Mouse (Mus musculus) MEL (cell line): ENCODE measurements around the gene Lpcat1. TPM values are rescaled to one million over a fixed set of nuclear protein-coding genes. Genes with fewer than 3 reads are reported as not detected.

Experiments
- DNase-seq: peaks from one replicate; pipeline ENCODE4 v3.0.0; 2011; ENCODE audit warnings: low read depth, low spot score
- H3K27ac ChIP-seq: 2 replicates; pipeline ENCODE4 v1.5.1; 2012; ENCODE audit warnings: low read depth, mild to moderate bottlenecking, control low read depth, low read length, moderate library complexity; ENCODE audit not compliant: control insufficient read depth
- H3K27me3 ChIP-seq, 2 experiments: fragments of 150-350 bp in 1 of 2; sonication (generic) in 1 of 2; 2 replicates each; pipeline ENCODE4 v1.6.1; 2012; ENCODE audit warnings: low read length in 2 of 2, mild to moderate bottlenecking in 2 of 2, improper control_type of control experiment in 1 of 2, moderate library complexity in 1 of 2; ENCODE audit not compliant: insufficient read depth in 2 of 2, control insufficient read depth in 1 of 2
- H3K36me3 ChIP-seq, 2 experiments: 2 replicates each; pipeline ENCODE4 v1.6.1; 2012 to 2014; ENCODE audit warnings: low read length in 2 of 2, improper control_type of control experiment in 1 of 2, inconsistent platforms in 1 of 2, mild to moderate bottlenecking in 1 of 2; ENCODE audit not compliant: insufficient read depth in 2 of 2, control insufficient read depth in 1 of 2
- H3K4me1 ChIP-seq, 2 experiments: fragments of 150-350 bp in 1 of 2; sonication (generic) in 1 of 2; 2 replicates each; pipeline ENCODE4 v1.6.1; 2012; ENCODE audit warnings: low read length in 2 of 2, improper control_type of control experiment in 1 of 2, mild to moderate bottlenecking in 1 of 2; ENCODE audit not compliant: insufficient read depth in 2 of 2, control insufficient read depth in 1 of 2
- H3K4me3 ChIP-seq, 2 experiments: fragments of 150-350 bp in 1 of 2; sonication (generic) in 1 of 2; 2 replicates each; pipeline ENCODE4 v1.5.1; 2012; ENCODE audit warnings: low read depth in 2 of 2, low read length in 2 of 2, mild to moderate bottlenecking in 2 of 2, moderate library complexity in 2 of 2, control low read depth in 1 of 2, improper control_type of control experiment in 1 of 2; ENCODE audit not compliant: control insufficient read depth in 1 of 2, insufficient read depth in 1 of 2
- H3K79me2 ChIP-seq: 2 replicates; pipeline ENCODE4 v1.6.1; 2012; ENCODE audit warnings: mild to moderate bottlenecking, low read length, moderate library complexity; ENCODE audit not compliant: control insufficient read depth, poor library complexity, insufficient read depth
- H3K9ac ChIP-seq: 2 replicates; pipeline ENCODE4 v1.6.1; 2012; ENCODE audit warnings: low read depth, mild to moderate bottlenecking, control low read depth, low read length, moderate library complexity; ENCODE audit not compliant: control insufficient read depth, poor library complexity, severe bottlenecking
- H3K9me3 ChIP-seq: fragments of 150-350 bp; sonication (generic); replicated peaks from 2 replicates; pipeline ENCODE4 v1.6.1; 2012; ENCODE audit warnings: mild to moderate bottlenecking, low read length, improper control_type of control experiment, moderate library complexity; ENCODE audit not compliant: insufficient read depth
- EP300 ChIP-seq, 2 experiments: IDR thresholded peaks; 2 replicates each; pipeline ENCODE4 v1.6.1; 2011; ENCODE audit warnings: improper control_type of control experiment in 2 of 2, low read length in 2 of 2, low read depth in 1 of 2, mild to moderate bottlenecking in 1 of 2
- ETS1 ChIP-seq: IDR thresholded peaks from 2 replicates; pipeline ENCODE4 v1.6.1; 2012; ENCODE audit warnings: low read depth, mild to moderate bottlenecking, inconsistent platforms, low read length, improper control_type of control experiment, moderate library complexity
- GABPA ChIP-seq: IDR thresholded peaks from 2 replicates; pipeline ENCODE4 v1.6.1; 2012; ENCODE audit warnings: low read depth, mild to moderate bottlenecking, inconsistent platforms, low read length, improper control_type of control experiment, moderate library complexity
- GATA1 ChIP-seq: IDR thresholded peaks from 2 replicates; pipeline ENCODE4 v1.6.1; 2011; ENCODE audit warnings: low read depth, low read length, improper control_type of control experiment
- HCFC1 ChIP-seq: IDR thresholded peaks from 2 replicates; pipeline ENCODE4 v1.6.1; 2012; ENCODE audit warnings: low read depth, mild to moderate bottlenecking, inconsistent platforms, low read length, improper control_type of control experiment, moderate library complexity
- MAX ChIP-seq: IDR thresholded peaks from 2 replicates; pipeline ENCODE4 v1.6.1; 2011; ENCODE audit warnings: low read length, improper control_type of control experiment
- MAZ ChIP-seq: IDR thresholded peaks from 2 replicates; pipeline ENCODE4 v1.6.1; 2012; ENCODE audit warnings: low read depth, mild to moderate bottlenecking, inconsistent platforms, low read length, improper control_type of control experiment
- MEF2A ChIP-seq: IDR thresholded peaks from 2 replicates; pipeline ENCODE4 v1.6.1; 2014; ENCODE audit warnings: low read depth, mild to moderate bottlenecking, inconsistent platforms, low read length, improper control_type of control experiment; ENCODE audit not compliant: poor library complexity, insufficient replicate concordance, severe bottlenecking; ENCODE audit errors: extremely low read depth
- MXI1 ChIP-seq: IDR thresholded peaks from 2 replicates; pipeline ENCODE4 v1.6.1; 2011; ENCODE audit warnings: mild to moderate bottlenecking, low read depth, low read length, improper control_type of control experiment
- MYC ChIP-seq: IDR thresholded peaks from 2 replicates; pipeline ENCODE4 v1.6.1; 2011; ENCODE audit warnings: low read depth, mild to moderate bottlenecking, low read length, improper control_type of control experiment, moderate library complexity
- NRF1 ChIP-seq: IDR thresholded peaks from 2 replicates; pipeline ENCODE4 v1.6.1; 2014; ENCODE audit warnings: low read depth, mild to moderate bottlenecking, inconsistent platforms, low read length, improper control_type of control experiment, moderate library complexity; ENCODE audit not compliant: poor library complexity, insufficient read depth, severe bottlenecking
- POLR2A ChIP-seq, 2 experiments: IDR thresholded peaks; 2 replicates each; pipeline ENCODE4 v1.6.1; 2011 to 2012; ENCODE audit warnings: low read length in 2 of 2, mild to moderate bottlenecking in 2 of 2, control low read depth in 1 of 2, improper control_type of control experiment in 1 of 2, low read depth in 1 of 2, moderate library complexity in 1 of 2; ENCODE audit not compliant: control insufficient read depth in 1 of 2, insufficient read depth in 1 of 2, poor library complexity in 1 of 2
- RCOR1 ChIP-seq: IDR thresholded peaks from 2 replicates; pipeline ENCODE4 v1.6.1; 2012; ENCODE audit warnings: low read depth, mild to moderate bottlenecking, inconsistent platforms, low read length, improper control_type of control experiment
- SIN3A ChIP-seq: IDR thresholded peaks from 2 replicates; pipeline ENCODE4 v1.6.1; 2012; ENCODE audit warnings: low read length, improper control_type of control experiment, inconsistent platforms
- SMC3 ChIP-seq: IDR thresholded peaks from 2 replicates; pipeline ENCODE4 v1.6.1; 2011; ENCODE audit warnings: low read depth, low read length, improper control_type of control experiment
- TAL1 ChIP-seq: IDR thresholded peaks from 2 replicates; pipeline ENCODE4 v1.6.1; 2012; ENCODE audit warnings: mild to moderate bottlenecking, inconsistent platforms, low read length, moderate library complexity, mixed read lengths
- TCF12 ChIP-seq: IDR thresholded peaks from 2 replicates; pipeline ENCODE4 v1.6.1; 2014; ENCODE audit warnings: low read depth, mild to moderate bottlenecking, inconsistent platforms, low read length, improper control_type of control experiment, moderate library complexity
- ZC3H11A ChIP-seq: IDR thresholded peaks from 2 replicates; pipeline ENCODE4 v1.6.1; 2012; ENCODE audit warnings: low read depth, mild to moderate bottlenecking, inconsistent platforms, low read length, improper control_type of control experiment
- ZNF384 ChIP-seq: IDR thresholded peaks from 2 replicates; pipeline ENCODE4 v1.6.1; 2012; ENCODE audit warnings: low read depth, mild to moderate bottlenecking, inconsistent platforms, low read length, improper control_type of control experiment
- polyA plus RNA-seq, 2 experiments: library from polyadenylated mRNA; stranded (reverse) in 1 of 2; unstranded in 1 of 2; fragments of >175 nt in 1 of 2; fragments of >200 nt in 1 of 2; gene quantifications; 2 replicates each; pipeline versions ENCODE4 v1.2.1 to v1.2.4; 2012; ENCODE audit warnings: low replicate concordance in 2 of 2, low read depth in 1 of 2; ENCODE audit not compliant: insufficient read length in 2 of 2, insufficient read depth in 1 of 2, missing spikeins in 1 of 2
- total RNA-seq: library from RNA; depleted of rRNA; stranded (reverse); fragments of 300-350 nt; gene quantifications from 2 replicates; pipeline ENCODE4 v1.2.3, GENCODE M21; 2012

Lpcat1 gene
- total and polyA plus RNA-seq, 3 experiments = 31.5 to 38.8 TPM; not detected in 1

GRCm38 (mm10) chr13:73535287-73535686 is 68.3 kb downstream of the Lpcat1 start:
- H3K79me2 ChIP-seq = no peaks in the 10 kb centered on the region
- peak overlapping the region in 1 of 2 experiments; percentile 43; a peak in 2 of 4 replicates for H3K4me3 ChIP-seq
- H3K27ac ChIP-seq = no peak overlapping the region
- H3K4me1 ChIP-seq = peaks cover 0 to 15% of the 10 kb centered on the region in 2 experiments; a peak in 3 of 4 replicates
- H3K9me3 ChIP-seq = no peaks in the 10 kb centered on the region
- H3K36me3 ChIP-seq = peaks cover 0 to 11% of the 10 kb centered on the region in 2 experiments; a peak in 2 of 4 replicates
- peak overlapping the region; percentile 10; the same call in 1 of the 2 replicates for H3K9ac ChIP-seq
- DNase-seq = peak; percentile 61
- peaks cover 0 to 1% of the 10 kb centered on the region in 2 experiments; a peak in 1 of 4 replicates for H3K27me3 ChIP-seq
- TF ChIP-seq ZC3H11A (no peak), TAL1 (peak; percentile 78), GATA1 (peak; percentile 81), SIN3A (0 out of 2 replicates have a peak, but pooled peaks have one; percentile 38), ETS1 (peak; percentile 60; the same call in 1 of the 2 replicates), TCF12 (peak; percentile 75; the same call in 1 of the 2 replicates), EP300 (IDR thresholded peaks at IDR 0.05; ENCODE audit: low read depth in 1 of 2, low read length in 2 of 2) (peak; percentile 49 to 79; a peak in 2 of 4 replicates), HCFC1 (no peak)

DNA sequence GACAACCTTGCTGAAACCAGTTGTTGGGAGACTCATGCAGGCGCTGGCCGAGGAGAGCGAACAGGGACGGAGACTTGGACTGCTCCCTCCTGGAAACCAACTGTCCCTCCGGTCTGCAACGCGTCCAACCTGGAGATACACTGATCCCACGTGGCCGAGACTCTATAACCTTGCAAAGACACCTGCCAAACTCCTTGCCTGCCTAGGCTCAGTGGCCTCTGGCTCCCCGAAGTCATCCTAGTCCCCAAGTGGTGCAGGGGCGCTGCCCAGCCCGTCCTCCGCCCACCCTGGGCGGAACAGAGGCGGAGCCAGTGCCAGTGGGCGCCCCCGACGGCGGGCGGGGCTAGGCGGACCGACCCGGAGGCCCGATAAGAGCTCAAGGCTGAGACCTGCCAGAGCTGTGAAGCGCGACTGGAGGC is 69.4 kb downstream of the Lpcat1 start, which contains the start of gene Slc6a3:
Gene Slc6a3, plus strand, starts transcription at position 345 of the 419 bp plus-strand sequence.
- peaks cover 0 to 1% of the 10 kb centered on the region in 2 experiments; a peak in 1 of 4 replicates for H3K27me3 ChIP-seq
- peaks cover 0 to 11% of the 10 kb centered on the region in 2 experiments; a peak in 2 of 4 replicates for H3K36me3 ChIP-seq
- no peaks in the 10 kb centered on the region for H3K79me2 ChIP-seq
- H3K4me3 ChIP-seq = peak within 1 kb of the TSS; percentile 43 to 65
- peaks cover 0 to 15% of the 10 kb centered on the region in 2 experiments; a peak in 3 of 4 replicates for H3K4me1 ChIP-seq
- TF ChIP-seq MEF2A (no peak), POLR2A (IDR thresholded peaks at IDR 0.05; ENCODE audit: control insufficient read depth in 1 of 2, insufficient read depth in 1 of 2, low read depth in 1 of 2, low read length in 2 of 2, poor library complexity in 1 of 2) (peak in 1 of 2 experiments; percentile 29; a peak in 1 of 4 replicates), GABPA (no peak), RCOR1 (no peak), HCFC1 (no peak), NRF1 (0 out of 2 replicates have a peak, but pooled peaks have one; percentile 13), MAX (0 out of 2 replicates have a peak, but pooled peaks have one; percentile 18), MXI1 (peak; percentile 52), MYC (no peak), ZC3H11A (no peak), SMC3 (peak; percentile 11; the same call in 1 of the 2 replicates), MAZ (peak; percentile 86; the same call in 1 of the 2 replicates), ZNF384 (no peak), SIN3A (peak; percentile 42; the same call in 1 of the 2 replicates)
- H3K9me3 ChIP-seq = no peaks in the 10 kb centered on the region
- peak; percentile 85 for DNase-seq
- peak within 1 kb of the TSS; percentile 26 for H3K9ac ChIP-seq
- H3K27ac ChIP-seq = no peak within 1 kb of the TSS
